Mouse (Mus musculus): ENCODE data around the gene BC030499. TPM values are rescaled to one million over a fixed set of nuclear protein-coding genes. Genes with fewer than 3 reads are reported as not detected.

Gene BC030499
- polyA plus RNA-seq, 1 experiment: 0.75 TPM

DNA sequence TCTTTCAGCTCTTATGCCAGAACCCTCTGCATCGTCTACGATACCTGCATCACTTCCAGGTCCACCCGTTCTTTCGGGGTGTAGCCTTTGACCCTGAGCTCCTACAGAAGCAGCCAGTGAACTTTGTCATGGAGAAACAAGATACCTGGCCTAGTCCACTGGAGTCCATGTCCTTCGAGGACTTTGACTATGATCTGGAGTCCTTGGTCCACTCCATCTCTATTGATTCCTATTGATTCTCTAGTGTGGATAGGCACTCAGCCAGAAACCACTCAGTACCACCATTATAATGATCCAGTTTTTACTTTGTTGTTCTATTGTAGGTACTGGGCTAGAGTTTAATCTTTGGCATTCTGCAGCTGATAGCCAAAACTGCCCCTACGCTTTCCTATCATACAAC, 3.9 kb downstream of the BC030499 start:
- Histone ChIP-seq H3K36me3 (ENCODE audit: control insufficient read depth, insufficient read depth, low read length, poor library complexity, severe bottlenecking) (peaks cover 28% of the 10 kb centered on the region), H3K4me1 (ENCODE audit: control insufficient read depth, insufficient read depth, low read length) (no peaks in the 10 kb centered on the region), H3K27ac (ENCODE audit: insufficient read depth, low read length) (no peak overlapping the region), H3K27me3 (ENCODE audit: control insufficient read depth, insufficient read depth, low read length, poor library complexity, severe bottlenecking) (no peaks in the 10 kb centered on the region), H3K4me3 (ENCODE audit: low read depth, low read length) (no peak overlapping the region), H3K9me3 (replicated peaks; ENCODE audit: control insufficient read depth, insufficient read depth, low read length, poor library complexity, severe bottlenecking) (no peaks in the 10 kb centered on the region), H3K9ac (ENCODE audit: low read depth, poor library complexity, severe bottlenecking) (no peak overlapping the region)
- TF ChIP-seq POLR2A (IDR thresholded peaks at IDR 0.05; ENCODE audit: insufficient read depth, low read length) (no peak), CTCF (IDR thresholded peaks at IDR 0.05; ENCODE audit: low read depth, low read length) (no peak), EP300 (IDR thresholded peaks at IDR 0.05; ENCODE audit: insufficient read depth, low read depth, low read length) (no peak)

DNA sequence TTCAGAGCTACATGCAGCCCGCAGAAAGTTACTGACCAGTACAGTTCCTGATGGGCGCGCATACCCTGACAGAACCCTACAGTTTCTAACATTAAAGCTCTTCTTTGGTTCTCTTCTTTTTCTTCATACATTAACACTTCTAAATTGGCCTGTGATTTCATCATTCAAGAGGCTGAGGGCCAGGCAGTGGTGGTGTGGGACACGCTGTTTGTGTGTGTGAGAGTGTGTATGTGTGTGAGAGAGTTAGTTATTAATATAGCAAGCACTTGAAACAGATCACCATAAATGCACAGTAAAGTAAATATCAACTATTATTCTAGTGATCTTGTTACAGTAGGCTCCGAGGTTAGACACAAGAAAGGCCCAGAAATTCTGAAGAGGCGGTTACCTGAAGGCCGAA, 10.3 kb downstream of the BC030499 start:
- H3K9me3 ChIP-seq (replicated peaks; ENCODE audit: control insufficient read depth, insufficient read depth, low read length, poor library complexity, severe bottlenecking): no peaks in the 10 kb centered on the region
- no peaks in the 10 kb centered on the region for H3K27me3 ChIP-seq (ENCODE audit: control insufficient read depth, insufficient read depth, low read length, poor library complexity, severe bottlenecking)
- H3K9ac ChIP-seq (ENCODE audit: low read depth, poor library complexity, severe bottlenecking): peak overlapping the region; percentile 90
- TF ChIP-seq EP300 (IDR thresholded peaks at IDR 0.05; ENCODE audit: insufficient read depth, low read depth, low read length) (no peak), CTCF (IDR thresholded peaks at IDR 0.05; ENCODE audit: low read depth, low read length) (no peak), POLR2A (IDR thresholded peaks at IDR 0.05; ENCODE audit: insufficient read depth, low read length) (no peak)
- H3K4me3 ChIP-seq (ENCODE audit: low read depth, low read length): peak overlapping the region; percentile 91
- 0 out of 2 replicates have a peak overlapping the region, but pooled peaks have one; percentile 10 for H3K27ac ChIP-seq (ENCODE audit: insufficient read depth, low read length)
- no peaks in the 10 kb centered on the region for H3K4me1 ChIP-seq (ENCODE audit: control insufficient read depth, insufficient read depth, low read length)
- H3K36me3 ChIP-seq (ENCODE audit: control insufficient read depth, insufficient read depth, low read length, poor library complexity, severe bottlenecking): peaks cover 28% of the 10 kb centered on the region

GRCm38 (mm10) chr11:78301357-78302084, 10.9 kb downstream of the BC030499 start, which contains the start of gene Spag5:
Gene Spag5 (plus strand): TSS chr11:78301529.
- H3K27me3 ChIP-seq (ENCODE audit: control insufficient read depth, insufficient read depth, low read length, poor library complexity, severe bottlenecking): no peaks in the 10 kb centered on the region
- H3K9me3 ChIP-seq (replicated peaks; ENCODE audit: control insufficient read depth, insufficient read depth, low read length, poor library complexity, severe bottlenecking): no peaks in the 10 kb centered on the region
- TF ChIP-seq EP300 (IDR thresholded peaks at IDR 0.05; ENCODE audit: insufficient read depth, low read depth, low read length) (no peak), POLR2A (IDR thresholded peaks at IDR 0.05; ENCODE audit: insufficient read depth, low read length) (peak; percentile 81), CTCF (IDR thresholded peaks at IDR 0.05; ENCODE audit: low read depth, low read length) (no peak)
- peaks cover 32% of the 10 kb centered on the region for H3K36me3 ChIP-seq (ENCODE audit: control insufficient read depth, insufficient read depth, low read length, poor library complexity, severe bottlenecking)
- peak within 1 kb of the TSS; percentile 11; the same call in 1 of the 2 replicates for H3K27ac ChIP-seq (ENCODE audit: insufficient read depth, low read length)
- no peaks in the 10 kb centered on the region for H3K4me1 ChIP-seq (ENCODE audit: control insufficient read depth, insufficient read depth, low read length)
- H3K9ac ChIP-seq (ENCODE audit: low read depth, poor library complexity, severe bottlenecking): peak within 1 kb of the TSS; percentile 90
- H3K4me3 ChIP-seq (ENCODE audit: low read depth, low read length): peak within 1 kb of the TSS; percentile 98

DNA sequence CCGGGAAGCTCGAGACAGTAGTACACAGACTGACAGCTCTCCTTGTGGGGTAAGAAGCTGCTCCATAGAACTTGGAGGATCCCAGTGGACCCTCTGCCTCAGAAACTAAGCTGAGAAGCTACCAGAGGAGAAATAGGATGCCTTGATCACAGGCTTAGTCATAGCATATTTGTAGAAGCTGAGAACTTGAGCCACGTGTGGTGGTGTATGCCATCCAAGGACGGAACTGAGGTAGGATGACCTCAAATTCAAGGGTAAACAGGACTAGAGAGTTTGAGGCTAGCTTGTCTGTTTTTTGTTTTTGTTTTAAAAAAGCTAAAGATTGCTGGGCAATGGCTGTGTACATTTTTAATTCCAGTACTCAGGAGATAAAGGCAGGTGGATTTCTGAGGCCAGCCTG, 14.6 kb downstream of the BC030499 start:
- Histone ChIP-seq H3K9ac (ENCODE audit: low read depth, poor library complexity, severe bottlenecking) (no peak overlapping the region), H3K9me3 (replicated peaks; ENCODE audit: control insufficient read depth, insufficient read depth, low read length, poor library complexity, severe bottlenecking) (no peaks in the 10 kb centered on the region), H3K36me3 (ENCODE audit: control insufficient read depth, insufficient read depth, low read length, poor library complexity, severe bottlenecking) (peaks cover 51% of the 10 kb centered on the region), H3K4me3 (ENCODE audit: low read depth, low read length) (no peak overlapping the region), H3K4me1 (ENCODE audit: control insufficient read depth, insufficient read depth, low read length) (no peaks in the 10 kb centered on the region), H3K27ac (ENCODE audit: insufficient read depth, low read length) (no peak overlapping the region), H3K27me3 (ENCODE audit: control insufficient read depth, insufficient read depth, low read length, poor library complexity, severe bottlenecking) (no peaks in the 10 kb centered on the region)
- TF ChIP-seq EP300 (IDR thresholded peaks at IDR 0.05; ENCODE audit: insufficient read depth, low read depth, low read length) (no peak), CTCF (IDR thresholded peaks at IDR 0.05; ENCODE audit: low read depth, low read length) (no peak), POLR2A (IDR thresholded peaks at IDR 0.05; ENCODE audit: insufficient read depth, low read length) (no peak)

DNA sequence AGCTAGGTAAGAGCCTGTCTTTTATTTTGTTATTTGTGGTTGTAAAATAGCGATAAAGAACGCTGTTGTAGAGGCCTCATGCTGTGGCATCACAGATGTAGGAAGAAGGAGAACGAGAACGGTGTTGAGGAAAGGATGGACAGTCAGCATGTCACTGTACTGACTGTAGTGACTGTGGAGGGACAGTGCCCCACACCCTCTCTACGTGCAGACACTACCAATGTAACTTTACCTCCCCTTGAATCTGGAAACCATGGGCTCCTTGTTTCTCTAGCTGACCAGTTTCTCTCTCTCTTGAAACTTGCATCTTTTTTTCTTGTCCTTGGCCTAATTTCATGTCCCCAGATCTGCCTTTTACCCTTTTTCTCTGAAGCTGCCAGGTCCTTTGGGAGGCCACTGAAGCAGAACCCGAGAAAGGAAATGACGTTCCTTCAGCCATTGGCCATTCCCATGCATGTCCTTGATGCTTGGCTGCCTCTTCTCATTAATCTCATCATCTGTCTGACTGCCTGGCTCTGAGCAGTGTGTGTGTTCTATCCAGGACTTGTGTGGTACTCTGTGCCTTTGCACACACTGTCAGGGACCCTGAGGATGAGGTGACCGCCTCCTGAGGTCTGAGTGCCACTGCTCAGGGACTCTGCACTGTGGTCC, 20.3 kb downstream of the BC030499 start:
- Histone ChIP-seq H3K9me3 (replicated peaks; ENCODE audit: control insufficient read depth, insufficient read depth, low read length, poor library complexity, severe bottlenecking) (no peaks in the 10 kb centered on the region), H3K4me3 (ENCODE audit: low read depth, low read length) (no peak overlapping the region), H3K36me3 (ENCODE audit: control insufficient read depth, insufficient read depth, low read length, poor library complexity, severe bottlenecking) (peaks cover 60% of the 10 kb centered on the region), H3K27me3 (ENCODE audit: control insufficient read depth, insufficient read depth, low read length, poor library complexity, severe bottlenecking) (no peaks in the 10 kb centered on the region), H3K4me1 (ENCODE audit: control insufficient read depth, insufficient read depth, low read length) (no peaks in the 10 kb centered on the region), H3K9ac (ENCODE audit: low read depth, poor library complexity, severe bottlenecking) (no peak overlapping the region), H3K27ac (ENCODE audit: insufficient read depth, low read length) (no peak overlapping the region)
- TF ChIP-seq EP300 (IDR thresholded peaks at IDR 0.05; ENCODE audit: insufficient read depth, low read depth, low read length): no peak
- TF ChIP-seq CTCF (IDR thresholded peaks at IDR 0.05; ENCODE audit: low read depth, low read length): no peak
- no peak for TF ChIP-seq POLR2A (IDR thresholded peaks at IDR 0.05; ENCODE audit: insufficient read depth, low read length)

DNA sequence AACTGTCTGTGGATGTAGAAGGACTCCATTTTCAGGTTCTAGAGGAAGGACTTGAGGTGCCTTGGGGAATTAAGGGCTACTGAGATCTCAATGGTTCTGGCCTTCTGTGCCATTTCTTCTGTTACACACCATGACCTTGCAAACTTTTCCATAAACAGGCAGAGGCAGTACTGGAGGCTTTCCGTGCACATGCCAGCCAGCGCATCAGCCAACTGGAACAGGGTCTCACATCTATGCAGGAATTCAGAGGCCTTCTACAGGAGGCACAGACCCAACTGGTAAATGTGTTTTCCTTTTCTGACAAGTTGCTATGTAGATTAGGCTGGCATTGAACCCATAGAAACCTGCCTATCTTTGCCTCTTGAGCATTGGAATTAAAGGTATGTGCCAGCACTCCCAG, 23.0 kb downstream of the BC030499 start:
- Histone ChIP-seq H3K27ac (ENCODE audit: insufficient read depth, low read length) (no peak overlapping the region), H3K27me3 (ENCODE audit: control insufficient read depth, insufficient read depth, low read length, poor library complexity, severe bottlenecking) (no peaks in the 10 kb centered on the region), H3K36me3 (ENCODE audit: control insufficient read depth, insufficient read depth, low read length, poor library complexity, severe bottlenecking) (peaks cover 65% of the 10 kb centered on the region), H3K4me1 (ENCODE audit: control insufficient read depth, insufficient read depth, low read length) (no peaks in the 10 kb centered on the region), H3K9ac (ENCODE audit: low read depth, poor library complexity, severe bottlenecking) (no peak overlapping the region), H3K4me3 (ENCODE audit: low read depth, low read length) (no peak overlapping the region), H3K9me3 (replicated peaks; ENCODE audit: control insufficient read depth, insufficient read depth, low read length, poor library complexity, severe bottlenecking) (no peaks in the 10 kb centered on the region)
- no peak for TF ChIP-seq POLR2A (IDR thresholded peaks at IDR 0.05; ENCODE audit: insufficient read depth, low read length)
- TF ChIP-seq EP300 (IDR thresholded peaks at IDR 0.05; ENCODE audit: insufficient read depth, low read depth, low read length): no peak

Measured in ES-Bruce4 (cell line).